Mouse (Mus musculus) left cerebral cortex, adult 18-20 months (tissue): ENCODE results near the gene Specc1l. TPM values are rescaled to one million over a fixed set of nuclear protein-coding genes. Genes with fewer than 3 reads are reported as not detected.
"Not testable (repeated sequence)": the region's sequence is repeated elsewhere in the genome, so short reads cannot be mapped to it uniquely, and the experiment has no call there.

Experiments
- DNase-seq, 2 experiments: peaks; one replicate each; pipeline ENCODE4 v3.0.0; 2021 to 2022; ENCODE audit warnings: low spot score in 2 of 2, mixed read lengths in 1 of 2
- total RNA-seq, 2 experiments: library from RNA; stranded (reverse); gene quantifications; 2 replicates each; pipeline ENCODE4 v1.2.3; 2021

Gene Specc1l
- total RNA-seq, 2 experiments from 2014 or later, result 36.4 to 42.3 TPM

DNA sequence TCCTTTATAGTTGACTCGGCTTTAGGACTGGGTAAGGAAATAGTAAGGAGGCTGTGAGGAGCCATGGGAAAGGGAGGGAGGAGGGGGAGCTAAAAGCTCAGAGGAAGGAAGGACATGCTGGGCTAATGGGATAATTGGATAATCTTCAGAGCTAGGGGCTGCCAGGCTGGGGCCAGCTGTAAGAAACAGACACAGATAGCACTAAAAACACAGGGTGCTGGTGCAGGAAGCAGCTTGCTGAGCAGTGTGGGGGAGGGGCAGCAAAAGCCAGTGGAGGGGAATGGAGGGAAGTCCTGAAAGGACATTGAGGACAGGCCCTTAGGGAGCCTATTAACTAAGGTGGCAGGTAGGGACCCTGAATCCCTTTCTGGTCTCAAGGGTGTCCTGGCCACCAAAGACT lies 132.7 kb downstream of the Specc1l start:
- DNase-seq, result not testable (repeated sequence)

DNA sequence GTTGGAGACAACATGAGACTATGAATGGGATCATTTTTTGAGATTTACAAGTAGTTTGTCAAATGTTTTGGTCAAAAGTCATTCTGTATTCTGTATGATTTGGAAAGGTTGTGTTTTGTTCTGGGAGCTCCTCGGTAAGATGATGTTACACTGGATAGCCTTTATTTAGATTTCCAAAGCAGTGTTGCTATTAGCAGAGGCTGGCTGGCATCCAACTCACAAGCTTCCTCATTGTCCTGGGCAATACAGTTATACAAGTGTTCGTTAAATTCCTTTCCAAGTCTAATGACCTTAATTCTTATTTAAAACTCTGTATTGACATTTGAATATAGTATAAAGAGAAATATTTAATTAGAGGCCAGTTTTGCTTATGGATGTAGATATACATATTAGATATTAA lies 133.4 kb downstream of the Specc1l start:
- no peak for DNase-seq

DNA sequence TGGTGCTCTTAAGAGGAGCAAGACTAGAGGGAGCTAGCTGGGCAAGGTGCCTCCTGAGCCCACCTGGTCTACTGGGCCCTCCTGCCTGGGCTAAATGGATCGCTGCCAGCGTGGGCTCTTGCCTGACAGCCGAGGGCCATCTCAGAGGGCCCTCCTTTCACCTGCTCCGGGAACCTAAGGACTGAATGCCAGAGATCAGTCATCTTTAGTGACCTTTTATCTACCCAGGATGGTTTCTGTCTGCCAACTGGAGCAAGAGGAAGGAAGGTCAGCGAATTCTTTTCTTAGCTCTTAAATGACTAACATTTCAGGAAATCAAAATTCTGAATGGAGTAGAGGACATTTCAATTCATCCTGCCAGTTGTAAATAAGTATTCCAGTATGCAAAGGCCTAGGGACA lies 138.7 kb downstream of the Specc1l start:
- no peak for DNase-seq

DNA sequence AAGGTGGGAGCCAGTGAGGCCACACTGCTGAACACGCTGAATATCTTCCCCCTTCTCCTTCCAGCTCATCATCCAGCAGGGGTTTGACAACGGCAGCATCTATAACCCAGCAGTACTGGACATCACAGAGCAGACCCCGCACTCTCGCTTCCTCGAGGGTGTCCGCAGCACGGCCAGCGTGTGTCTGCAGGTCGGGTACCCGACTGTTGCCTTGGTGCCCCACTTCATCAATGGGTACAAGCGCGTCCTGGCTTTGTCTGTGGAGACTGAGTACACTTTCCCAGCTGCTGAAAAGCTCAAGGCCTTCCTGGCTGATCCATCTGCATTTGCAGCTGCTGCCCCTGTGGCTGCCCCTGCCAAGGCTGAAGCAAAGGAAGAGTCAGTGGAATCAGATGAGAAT lies 140.7 kb downstream of the Specc1l start:
- no peak for DNase-seq

DNA sequence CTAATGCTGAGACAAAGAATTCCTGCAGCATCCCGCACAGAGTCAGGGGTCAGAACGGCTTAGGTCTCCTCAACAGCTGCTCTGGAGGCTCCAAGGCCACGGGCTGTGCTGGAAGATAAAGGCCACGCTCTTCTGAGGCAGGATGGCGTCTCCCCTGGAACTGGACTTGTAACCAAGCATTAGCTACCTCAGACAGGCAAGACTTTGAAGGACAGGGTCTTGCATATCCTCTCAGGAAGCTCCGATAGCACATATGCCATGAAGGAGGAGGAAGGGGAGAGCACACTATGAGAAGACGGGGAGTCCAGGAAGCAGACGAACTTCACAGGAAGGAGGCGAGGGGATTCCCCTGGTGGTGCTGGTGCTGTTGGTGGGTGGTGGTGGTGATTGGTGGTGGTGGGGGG lies 142.0 kb downstream of the Specc1l start:
- not testable (repeated sequence) for DNase-seq

DNA sequence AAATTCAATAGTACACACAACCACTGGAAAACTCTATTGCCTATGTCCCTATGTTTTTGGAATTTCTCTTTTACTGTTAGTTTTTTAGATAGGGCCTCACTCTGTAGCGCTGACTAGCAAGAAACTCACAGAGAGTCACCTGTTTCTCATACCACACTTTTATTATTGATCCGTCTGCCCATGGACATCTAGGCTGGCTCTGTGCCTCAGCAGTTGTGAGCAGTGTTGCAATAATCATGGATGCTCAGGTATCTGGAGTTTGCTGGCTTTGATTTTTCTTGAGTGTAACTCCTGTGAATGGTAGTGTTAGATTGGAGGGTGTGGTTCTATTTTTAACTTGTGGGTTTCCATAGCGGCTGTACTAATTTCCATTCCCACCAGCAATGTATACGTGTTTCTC lies 143.5 kb downstream of the Specc1l start:
- no peak for DNase-seq

Other genes with a start within 250 kb of the Specc1l start
- 100 to 1,000 TPM; 120 to 126 TPM for gene Gnaz, start 244.9 kb upstream of the Specc1l start, total RNA-seq
- under 1 TPM in 1 of 2 experiments, not detected in 1; 0.28 TPM for gene Rsph14, start 179.5 kb upstream of the Specc1l start, total RNA-seq
- 10 to 100 TPM; 27.6 to 28.0 TPM for gene Rab36, start 175.0 kb upstream of the Specc1l start, total RNA-seq
- 100 to 1,000 TPM; 102 to 109 TPM for gene Bcr, start 151.5 kb upstream of the Specc1l start, total RNA-seq
- gene Adora2a, start 104.8 kb downstream of the Specc1l start, total RNA-seq, result 10 to 100 TPM; 17.3 to 35.0 TPM
- gene Upb1, start 189.0 kb downstream of the Specc1l start, total RNA-seq, result under 1 TPM; 0.37 to 0.63 TPM